Mouse (Mus musculus) forebrain, embryonic 16.5 days (tissue): ENCODE measurements around the gene Psmb3. TPM values are rescaled to one million over a fixed set of nuclear protein-coding genes. Genes with fewer than 3 reads are reported as not detected.

Experiments
- ATAC-seq: fragments of 200-750 bp; cut with Nextera tagmentation; 2 replicates; pipeline ENCODE4 v1.8.0; 2017; ENCODE audit warnings: mild to moderate bottlenecking, moderate library complexity
- H3K27ac ChIP-seq: fragments of 300-500 bp; sonication (generic); 2 replicates; pipeline ENCODE4 v1.5.1; 2014; ENCODE audit warnings: low read length, control low read depth
- H3K27me3 ChIP-seq: fragments of 300-500 bp; sonication (generic); replicated peaks from 2 replicates; pipeline ENCODE4 v1.6.1; 2014; ENCODE audit warnings: low read length; ENCODE audit not compliant: control insufficient read depth, insufficient read depth
- H3K36me3 ChIP-seq: fragments of 300-500 bp; sonication (generic); 2 replicates; pipeline ENCODE4 v1.6.1; 2014; ENCODE audit not compliant: control insufficient read depth, insufficient read depth
- H3K4me1 ChIP-seq: fragments of 300-500 bp; sonication (generic); replicated peaks from 2 replicates; pipeline ENCODE4 v1.6.1; 2014; ENCODE audit warnings: low read length; ENCODE audit not compliant: control insufficient read depth, insufficient read depth
- H3K4me2 ChIP-seq: fragments of 300-500 bp; sonication (generic); 2 replicates; pipeline ENCODE4 v1.6.1; 2014; ENCODE audit warnings: mild to moderate bottlenecking, low read length, control low read depth
- H3K4me3 ChIP-seq: fragments of 300-500 bp; sonication (generic); replicated peaks from 2 replicates; pipeline ENCODE4 v1.5.1; 2014; ENCODE audit warnings: mild to moderate bottlenecking, low read length, control low read depth
- H3K9ac ChIP-seq: fragments of 300-500 bp; sonication (generic); replicated peaks from 2 replicates; pipeline ENCODE4 v1.6.1; 2014; ENCODE audit warnings: low read depth, low read length, control low read depth
- H3K9me3 ChIP-seq: fragments of 300-500 bp; sonication (generic); 2 replicates; pipeline ENCODE4 v1.6.1; 2016; ENCODE audit warnings: low read length; ENCODE audit not compliant: control insufficient read depth
- WGBS: fragments of 180-500 bp; shearing (Covaris S2); extraction: QIAGEN DNeasy Blood & Tissue Kit; methylation state at CpG from one replicate; pipeline ENCODE4 v1.1.7; 2014; 5-methylcytosine and 5-hydroxymethylcytosine counted together
- polyA plus RNA-seq: library from polyadenylated mRNA; unstranded; fragments of >200 nt; fragmentation: Nextera tagmentation; extraction: Ambion mirVana; gene quantifications from 2 replicates; pipeline ENCODE4 v1.2.1, GENCODE M21; 2015

Psmb3 gene
- polyA plus RNA-seq, 1 experiment from 2014 or later, result 431 TPM

GRCm38 (mm10) chr11:97677381-97677780 lies 25.8 kb upstream of the Psmb3 start:
- H3K4me3 ChIP-seq, result no peak overlapping the region
- H3K4me2 ChIP-seq, result no peak overlapping the region
- H3K27ac ChIP-seq, result no peak overlapping the region
- H3K36me3 ChIP-seq, result peaks cover 27% of the 10 kb centered on the region
- no peak for ATAC-seq
- H3K9ac ChIP-seq, result no peak overlapping the region
- H3K4me1 ChIP-seq, result peaks cover 24% of the 10 kb centered on the region
- no peaks in the 10 kb centered on the region for H3K9me3 ChIP-seq
- no peaks in the 10 kb centered on the region for H3K27me3 ChIP-seq
- WGBS, result 10% methylated on average over 15 of the region's 15 CpGs

GRCm38 (mm10) chr11:97677842-97678241 lies 25.4 kb upstream of the Psmb3 start:
- Histone ChIP-seq H3K4me2 (no peak overlapping the region), H3K36me3 (peaks cover 23% of the 10 kb centered on the region), H3K27ac (no peak overlapping the region), H3K4me3 (no peak overlapping the region), H3K9me3 (no peaks in the 10 kb centered on the region), H3K4me1 (peaks cover 24% of the 10 kb centered on the region), H3K9ac (no peak overlapping the region), H3K27me3 (no peaks in the 10 kb centered on the region)
- WGBS, result 42% methylated on average over 8 of the region's 8 CpGs
- no peak for ATAC-seq

GRCm38 (mm10) chr11:97678301-97678700 lies 24.9 kb upstream of the Psmb3 start:
- no peak overlapping the region for H3K4me3 ChIP-seq
- no peak overlapping the region for H3K27ac ChIP-seq
- no peak overlapping the region for H3K9ac ChIP-seq
- H3K4me1 ChIP-seq, result peaks cover 24% of the 10 kb centered on the region
- WGBS, result 46% methylated on average over 15 of the region's 15 CpGs
- H3K27me3 ChIP-seq, result no peaks in the 10 kb centered on the region
- H3K36me3 ChIP-seq, result peaks cover 22% of the 10 kb centered on the region
- H3K4me2 ChIP-seq, result no peak overlapping the region
- no peaks in the 10 kb centered on the region for H3K9me3 ChIP-seq
- ATAC-seq, result peak; percentile 30

- Histone ChIP-seq H3K27ac (no peak overlapping the region), H3K9ac (no peak overlapping the region), H3K9me3 (no peaks in the 10 kb centered on the region), H3K4me1 (peaks cover 28% of the 10 kb centered on the region), H3K36me3 (peaks cover 6% of the 10 kb centered on the region; the same call in 1 of the 2 replicates), H3K27me3 (no peaks in the 10 kb centered on the region), H3K4me2 (no peak overlapping the region), H3K4me3 (no peak overlapping the region)
- peak; percentile 49; the same call in 1 of the 2 replicates for ATAC-seq
- WGBS, result 42% methylated on average over 12 of the region's 12 CpGs
Measured at GRCm38 (mm10) chr11:97680430-97680829, 22.8 kb upstream of the Psmb3 start.

GRCm38 (mm10) chr11:97682504-97683055 lies 20.6 kb upstream of the Psmb3 start:
- Histone ChIP-seq H3K36me3 (peaks cover 6% of the 10 kb centered on the region; the same call in 1 of the 2 replicates), H3K27ac (no peak overlapping the region), H3K4me2 (no peak overlapping the region), H3K4me1 (peaks cover 24% of the 10 kb centered on the region), H3K9me3 (no peaks in the 10 kb centered on the region), H3K4me3 (no peak overlapping the region), H3K9ac (no peak overlapping the region), H3K27me3 (no peaks in the 10 kb centered on the region)
- no peak for ATAC-seq
- 68% methylated on average over 6 of the region's 6 CpGs for WGBS

- H3K4me2 ChIP-seq, result no peak overlapping the region
- H3K27me3 ChIP-seq, result no peaks in the 10 kb centered on the region
- H3K9me3 ChIP-seq, result no peaks in the 10 kb centered on the region
- H3K9ac ChIP-seq, result no peak overlapping the region
- no peak overlapping the region for H3K27ac ChIP-seq
- H3K4me3 ChIP-seq, result no peak overlapping the region
- WGBS, result 81% methylated on average over 6 of the region's 6 CpGs
- no peak for ATAC-seq
- peaks cover 6% of the 10 kb centered on the region; the same call in 1 of the 2 replicates for H3K36me3 ChIP-seq
- H3K4me1 ChIP-seq, result peaks cover 14% of the 10 kb centered on the region
Measured at GRCm38 (mm10) chr11:97684063-97684680, 19.0 kb upstream of the Psmb3 start.

- no peak for ATAC-seq
- Histone ChIP-seq H3K4me3 (no peak overlapping the region), H3K27ac (no peak overlapping the region), H3K36me3 (peaks cover 4% of the 10 kb centered on the region; the same call in 1 of the 2 replicates), H3K9me3 (no peaks in the 10 kb centered on the region), H3K4me1 (peaks cover 14% of the 10 kb centered on the region), H3K9ac (no peak overlapping the region), H3K27me3 (no peaks in the 10 kb centered on the region), H3K4me2 (no peak overlapping the region)
- 55% methylated on average over 7 of the region's 7 CpGs for WGBS
Measured at GRCm38 (mm10) chr11:97684766-97685165, 18.4 kb upstream of the Psmb3 start.

GRCm38 (mm10) chr11:97685613-97686321 lies 17.4 kb upstream of the Psmb3 start, which contains the start of gene Cisd3:
TSS of gene Cisd3 (plus strand) at chr11:97685826.
- H3K4me1 ChIP-seq, result peaks cover 10% of the 10 kb centered on the region
- H3K4me2 ChIP-seq, result peak within 1 kb of the TSS; percentile 68
- under 1% methylated on average over 41 of the region's 43 CpGs for WGBS
- no peaks in the 10 kb centered on the region for H3K27me3 ChIP-seq
- H3K9me3 ChIP-seq, result no peaks in the 10 kb centered on the region
- no peak within 1 kb of the TSS for H3K27ac ChIP-seq
- ATAC-seq, result peak; percentile 77
- H3K9ac ChIP-seq, result peak within 1 kb of the TSS; percentile 53
- peak within 1 kb of the TSS; percentile 39 for H3K4me3 ChIP-seq
- H3K36me3 ChIP-seq, result peaks cover 12% of the 10 kb centered on the region

GRCm38 (mm10) chr11:97686322-97686908 lies 16.8 kb upstream of the Psmb3 start:
- H3K9ac ChIP-seq, result no peak overlapping the region
- peak overlapping the region; percentile 39 for H3K4me3 ChIP-seq
- peaks cover 10% of the 10 kb centered on the region for H3K4me1 ChIP-seq
- no peak overlapping the region for H3K27ac ChIP-seq
- H3K4me2 ChIP-seq, result peak overlapping the region; percentile 68
- H3K9me3 ChIP-seq, result no peaks in the 10 kb centered on the region
- no peak for ATAC-seq
- WGBS, result 75% methylated on average over 11 of the region's 11 CpGs
- peaks cover 15% of the 10 kb centered on the region for H3K36me3 ChIP-seq
- H3K27me3 ChIP-seq, result no peaks in the 10 kb centered on the region
